Mouse (Mus musculus) kidney, postnatal 4 days (tissue): ENCODE data around the gene Olfr538.
"Not testable (repeated sequence)": the region's sequence is repeated elsewhere in the genome, so short reads cannot be mapped to it uniquely, and the experiment has no call there.

ENCODE experiments used
- DNase-seq, 2 experiments: peaks; one replicate each; pipeline ENCODE4 v3.0.0; 2021; ENCODE audit warnings: mixed read lengths in 2 of 2

The Olfr538 gene

DNA sequence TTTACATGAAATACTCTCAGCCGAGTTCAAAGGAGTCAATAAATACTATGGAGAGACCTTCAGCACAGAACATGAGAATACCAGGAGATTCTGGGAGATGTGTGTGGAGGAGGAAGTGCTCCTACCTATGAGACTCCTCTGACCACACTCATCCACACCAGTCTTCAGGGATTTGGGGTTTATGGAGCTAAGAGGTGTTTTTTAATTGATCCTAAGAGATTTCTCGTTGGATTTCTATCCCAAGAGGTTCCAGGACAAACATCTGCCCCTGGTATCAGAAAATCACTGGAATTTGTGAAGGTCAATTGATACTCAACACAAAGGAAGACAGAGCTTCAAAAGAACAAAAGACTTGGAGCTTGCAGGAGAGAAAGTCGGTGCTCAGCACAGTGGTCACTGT, at the start of gene Olfr538:
Gene Olfr538, plus strand, starts transcription at position 301 of the 400 bp plus-strand sequence.
- DNase-seq, result no peak

GRCm38 (mm10) chr7:140539746-140540145, 27.9 kb upstream of the Olfr538 start:
- DNase-seq, result no peak

- not testable (repeated sequence) for DNase-seq
These were observed 33.3 kb downstream of the Olfr538 start, which contains the start of gene Olfr46 for GRCm38 (mm10) chr7:140600969-140601368. Gene Olfr46 (plus strand): TSS chr7:140601269.
